Mouse (Mus musculus): ENCODE results near the gene Ifitm10.

- TF ChIP-seq ZNF384 (IDR thresholded peaks at IDR 0.05; ENCODE audit: low read depth, low read length): no peak
- no peak for TF ChIP-seq HCFC1 (IDR thresholded peaks at IDR 0.05; ENCODE audit: borderline replicate concordance, insufficient read depth, low read length)
- TF ChIP-seq MAFK (IDR thresholded peaks at IDR 0.05; ENCODE audit: insufficient read depth, low read depth, low read length): no peak
These were observed 1.5 kb downstream of the Ifitm10 start for GRCm38 (mm10) chr7:142371768-142372661.
